Mouse (Mus musculus): ENCODE data around the gene Csnk1g2.

The Csnk1g2 gene

DNA sequence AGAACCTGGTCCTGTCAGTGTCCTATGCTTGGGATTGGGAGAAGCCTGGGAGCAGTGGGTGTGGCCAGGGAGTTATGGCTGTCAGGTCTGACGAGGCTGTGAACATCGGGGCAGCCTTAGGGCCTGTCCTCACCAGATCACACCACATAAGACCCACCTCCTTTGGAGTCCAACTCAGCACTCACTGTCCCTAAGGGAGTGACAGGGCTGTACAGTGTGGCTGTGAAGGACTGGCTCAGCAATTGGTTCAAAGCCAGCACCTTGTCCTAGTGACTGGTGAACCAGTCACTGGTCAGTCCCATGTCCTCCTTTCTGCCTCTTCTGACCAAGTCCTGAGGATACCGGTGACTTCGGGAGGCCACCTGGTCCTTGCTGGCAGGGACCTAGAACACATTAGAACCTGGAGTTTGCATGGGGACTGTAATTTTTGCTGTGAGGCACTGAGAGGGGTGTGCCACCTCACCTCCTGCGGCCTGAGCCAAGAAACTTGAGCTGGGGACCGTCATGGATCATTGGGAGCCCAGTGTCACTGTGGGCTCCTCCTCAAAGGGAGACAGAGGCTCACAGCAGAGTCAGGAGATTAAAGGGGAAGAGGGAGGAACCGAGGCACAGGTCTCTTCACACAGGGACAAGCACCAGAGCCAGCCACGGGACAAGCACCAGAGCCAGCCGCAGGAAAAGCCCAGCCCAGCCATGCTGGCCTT lies 57.1 kb downstream of the Csnk1g2 start:
- peak; percentile 45 for DNase-seq (ENCODE audit: low read depth)

GRCm38 (mm10) chr10:80680260-80680696 lies 57.6 kb downstream of the Csnk1g2 start:
- peak; percentile 44 for DNase-seq (ENCODE audit: low read depth)

DNA sequence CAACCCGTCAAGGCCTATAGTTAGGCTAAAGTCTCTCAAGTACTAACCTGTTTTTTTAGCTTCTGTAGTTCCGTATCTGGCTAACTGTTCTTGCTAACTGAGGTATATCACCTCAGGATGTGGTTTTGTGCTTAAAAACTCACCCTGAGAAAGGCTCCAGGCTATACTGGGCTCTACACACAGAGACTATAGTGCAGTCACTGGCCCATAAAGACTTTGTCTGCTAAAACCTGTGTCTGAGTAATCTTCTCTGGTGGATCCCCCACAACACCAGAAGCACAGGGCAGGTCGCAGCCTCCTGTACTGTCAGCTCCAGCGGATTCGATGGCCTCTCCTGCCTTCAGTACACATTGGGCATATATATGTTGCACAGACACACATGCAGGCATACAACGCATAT lies 59.4 kb downstream of the Csnk1g2 start:
- peak; percentile 87 for DNase-seq (ENCODE audit: low read depth)

GRCm38 (mm10) chr10:80683647-80684046 lies 61.0 kb downstream of the Csnk1g2 start:
- DNase-seq (ENCODE audit: low read depth): no peak

GRCm38 (mm10) chr10:80684214-80684613 lies 61.6 kb downstream of the Csnk1g2 start:
- DNase-seq (ENCODE audit: low read depth): peak; percentile 90

GRCm38 (mm10) chr10:80684984-80685383 lies 62.3 kb downstream of the Csnk1g2 start:
- DNase-seq (ENCODE audit: low read depth): peak; percentile 40

GRCm38 (mm10) chr10:80686617-80687016 lies 64.0 kb downstream of the Csnk1g2 start:
- DNase-seq (ENCODE audit: low read depth): no peak

GRCm38 (mm10) chr10:80687850-80688249 lies 65.2 kb downstream of the Csnk1g2 start:
- DNase-seq (ENCODE audit: low read depth): peak; percentile 86

Data from induced T-regulatory cell, adult 2 months (primary cell).